Mouse (Mus musculus) spleen, postnatal 10 days (tissue): ENCODE measurements at regions not wholly inside any gene's neighbourhood (a gene's known extent, or its start where the extent isn't known, plus 50 kb on each side); places are given as distances from the start of the nearest gene placed in this dataset.

Source experiments
- DNase-seq, 2 experiments: peaks; one replicate each; pipeline ENCODE4 v3.0.0; 2021 to 2022; ENCODE audit warnings: low spot score in 2 of 2

GRCm38 (mm10) chr6:58752496-58752895, 78.8 kb upstream of the Herc3 start:
- DNase-seq: no peak

- DNase-seq: no peak
Measured at GRCm38 (mm10) chr6:58756309-58757015, 74.8 kb upstream of the Herc3 start.

GRCm38 (mm10) chr6:58757339-58757738, 73.9 kb upstream of the Herc3 start:
- DNase-seq: no peak

GRCm38 (mm10) chr6:58770654-58771218, 60.5 kb upstream of the Herc3 start:
- DNase-seq: peak; percentile 46 to 74

- no peak for DNase-seq
Measured at GRCm38 (mm10) chr6:58772014-58772413, 59.3 kb upstream of the Herc3 start.
